Mouse (Mus musculus) frontal cortex, postnatal 36 days (tissue): ENCODE data around the gene Treml2.

Experiments
- DNase-seq, 2 experiments: peaks; one replicate each; pipeline ENCODE4 v3.0.0; 2022; ENCODE audit warnings: low spot score in 2 of 2

Gene Treml2

GRCm38 (mm10) chr17:48299203-48299602 lies at the start of gene Treml2:
TSS of gene Treml2 (plus strand) at chr17:48299498.
- no peak for DNase-seq

- DNase-seq, result no peak
Measured at GRCm38 (mm10) chr17:48249501-48249900, 49.8 kb upstream of the Treml2 start.

GRCm38 (mm10) chr17:48250631-48251030 lies 48.7 kb upstream of the Treml2 start:
- no peak for DNase-seq

- DNase-seq, result no peak
Measured at GRCm38 (mm10) chr17:48256575-48256974, 42.7 kb upstream of the Treml2 start.

- DNase-seq, result no peak
Measured at GRCm38 (mm10) chr17:48261868-48262267, 37.4 kb upstream of the Treml2 start.

GRCm38 (mm10) chr17:48263741-48264362 lies 35.4 kb upstream of the Treml2 start, which contains the start of gene Treml4:
TSS of gene Treml4 (plus strand) at chr17:48264295.
- no peak for DNase-seq

GRCm38 (mm10) chr17:48264662-48265061 lies 34.6 kb upstream of the Treml2 start:
- DNase-seq, result no peak

GRCm38 (mm10) chr17:48266138-48266537 lies 33.2 kb upstream of the Treml2 start:
- DNase-seq, result no peak

GRCm38 (mm10) chr17:48266610-48267304 lies 32.5 kb upstream of the Treml2 start:
- no peak for DNase-seq

GRCm38 (mm10) chr17:48267591-48267990 lies 31.7 kb upstream of the Treml2 start:
- DNase-seq, result no peak

GRCm38 (mm10) chr17:48268276-48268675 lies 31.0 kb upstream of the Treml2 start:
- no peak for DNase-seq

GRCm38 (mm10) chr17:48269833-48270232 lies 29.5 kb upstream of the Treml2 start:
- no peak for DNase-seq

GRCm38 (mm10) chr17:48272158-48272557 lies 27.1 kb upstream of the Treml2 start:
- DNase-seq, result no peak

GRCm38 (mm10) chr17:48272598-48272997 lies 26.7 kb upstream of the Treml2 start:
- no peak for DNase-seq

- no peak for DNase-seq
Measured at GRCm38 (mm10) chr17:48274098-48274497, 25.2 kb upstream of the Treml2 start.

- peak; percentile 70 to 89 for DNase-seq
Measured at GRCm38 (mm10) chr17:48274885-48275284, 24.4 kb upstream of the Treml2 start.

- DNase-seq, result no peak
Measured at GRCm38 (mm10) chr17:48275736-48276135, 23.6 kb upstream of the Treml2 start.

GRCm38 (mm10) chr17:48278381-48278780 lies 20.9 kb upstream of the Treml2 start:
- DNase-seq, result no peak

- no peak for DNase-seq
Measured at GRCm38 (mm10) chr17:48279002-48279401, 20.3 kb upstream of the Treml2 start.

GRCm38 (mm10) chr17:48280943-48281738 lies 18.2 kb upstream of the Treml2 start:
- DNase-seq, result no peak

GRCm38 (mm10) chr17:48281739-48282085 lies 17.6 kb upstream of the Treml2 start:
- no peak for DNase-seq

- DNase-seq, result no peak
Measured at GRCm38 (mm10) chr17:48286765-48287164, 12.5 kb upstream of the Treml2 start.

GRCm38 (mm10) chr17:48287276-48287675 lies 12.0 kb upstream of the Treml2 start:
- DNase-seq, result no peak
